Mouse (Mus musculus): Measurements from ENCODE around the gene Grik4. TPM values are rescaled to one million over a fixed set of nuclear protein-coding genes. Genes with fewer than 3 reads are reported as not detected.

Grik4 gene
- total RNA-seq, 2 experiments from 2014 or later: 50.8 to 60.9 TPM

DNA sequence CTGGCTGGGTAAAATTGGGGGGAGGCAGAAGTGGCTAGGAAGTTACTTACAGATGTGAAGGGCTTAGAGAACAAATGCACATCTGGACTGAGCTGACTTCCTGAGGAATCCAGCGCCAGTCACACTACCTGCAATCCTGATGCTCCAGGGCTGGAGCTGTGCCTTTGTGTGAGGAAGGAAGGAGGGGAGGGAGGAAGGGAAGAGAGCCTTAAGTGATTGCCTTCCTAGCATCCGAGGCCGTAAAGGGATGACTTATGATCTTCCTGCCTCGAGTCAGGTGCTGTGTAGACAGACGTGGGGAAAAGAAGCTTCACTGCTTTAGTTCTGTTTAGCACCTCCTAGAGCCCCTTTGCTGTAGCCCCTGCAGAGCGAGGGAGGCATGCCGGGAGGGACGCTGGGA lies 189.6 kb downstream of the Grik4 start:
- no peak for DNase-seq (ENCODE audit: low spot score in 2 of 2)

DNA sequence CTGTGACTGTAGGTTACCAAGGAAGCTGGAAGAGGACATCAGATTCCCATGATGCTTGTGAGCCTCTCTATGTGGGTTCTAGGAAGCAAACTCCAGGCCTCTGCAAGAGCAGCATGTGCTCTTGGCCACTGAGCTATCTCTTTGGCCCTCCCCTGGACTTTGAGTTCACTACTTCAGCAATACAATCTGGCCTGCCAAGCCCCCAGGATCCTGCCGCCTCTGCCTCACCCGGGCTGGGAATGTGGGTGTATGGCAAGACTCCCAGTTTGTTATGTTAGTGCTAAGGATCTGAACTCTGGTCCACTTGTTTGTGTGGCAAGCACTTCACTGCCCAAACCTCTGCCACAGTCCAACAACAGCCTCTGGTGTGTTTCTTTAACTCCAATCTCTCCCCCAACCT lies 193.1 kb downstream of the Grik4 start:
- no peak for DNase-seq (ENCODE audit: low spot score in 2 of 2)

DNA sequence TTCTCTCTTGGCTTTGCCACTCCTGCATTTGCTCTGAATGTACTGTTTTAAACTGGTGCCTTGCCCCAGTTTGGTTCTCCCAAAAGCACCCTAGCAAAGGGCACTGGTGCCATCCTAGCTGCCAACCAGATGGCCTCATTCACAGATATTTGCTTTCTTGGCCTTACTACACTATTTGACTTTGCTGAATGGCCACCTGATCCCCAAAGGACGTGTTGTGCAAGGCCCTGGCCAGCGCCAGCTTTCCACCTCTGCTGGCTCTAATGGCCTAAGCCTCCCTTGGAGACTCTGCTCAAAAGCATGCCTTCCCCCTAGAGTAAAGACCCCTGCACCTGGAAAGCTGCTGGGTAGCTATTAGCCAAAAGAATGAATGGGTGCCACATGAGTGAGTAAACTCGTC lies 194.1 kb downstream of the Grik4 start:
- DNase-seq (ENCODE audit: low spot score in 2 of 2): no peak

DNA sequence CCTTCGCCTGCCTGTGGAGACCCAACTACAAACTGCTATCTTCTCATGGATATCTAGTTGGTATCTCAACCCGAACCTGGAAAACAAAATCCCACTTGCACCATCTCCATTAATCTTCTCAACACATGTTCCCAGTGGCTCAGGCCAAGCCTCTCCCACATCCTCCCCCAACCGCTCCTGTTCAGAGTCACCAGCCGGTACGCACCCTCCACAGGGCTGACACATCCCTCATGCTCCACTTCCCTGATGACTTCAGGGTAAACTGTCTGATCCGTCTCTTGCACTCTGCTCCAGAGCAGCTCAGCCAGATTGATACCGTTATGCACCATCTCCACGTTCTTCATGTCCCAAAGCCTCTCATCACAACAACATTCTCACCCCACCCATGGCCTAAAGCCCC lies 198.3 kb downstream of the Grik4 start:
- no peak for DNase-seq (ENCODE audit: low spot score in 2 of 2)

DNA sequence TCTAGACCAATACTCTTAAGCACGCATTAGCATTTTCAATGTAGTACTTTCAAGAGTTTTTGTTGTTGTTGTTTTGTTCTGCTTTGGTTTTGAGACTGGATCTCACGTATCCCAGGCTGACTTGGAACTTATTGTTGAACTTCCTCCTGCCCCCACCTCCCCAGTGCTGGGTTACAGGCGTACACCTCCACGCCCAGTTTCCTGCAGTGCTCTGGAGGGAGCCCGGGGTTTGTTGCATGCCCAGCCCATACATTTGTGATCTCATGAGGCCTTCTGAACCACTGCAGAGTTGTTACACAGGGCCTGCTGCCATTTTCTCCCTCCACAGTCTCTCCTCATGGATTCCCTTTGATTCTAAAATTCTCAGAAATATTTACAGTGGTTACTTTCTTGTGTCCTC lies 201.9 kb downstream of the Grik4 start:
- DNase-seq (ENCODE audit: low spot score in 2 of 2): no peak

DNA sequence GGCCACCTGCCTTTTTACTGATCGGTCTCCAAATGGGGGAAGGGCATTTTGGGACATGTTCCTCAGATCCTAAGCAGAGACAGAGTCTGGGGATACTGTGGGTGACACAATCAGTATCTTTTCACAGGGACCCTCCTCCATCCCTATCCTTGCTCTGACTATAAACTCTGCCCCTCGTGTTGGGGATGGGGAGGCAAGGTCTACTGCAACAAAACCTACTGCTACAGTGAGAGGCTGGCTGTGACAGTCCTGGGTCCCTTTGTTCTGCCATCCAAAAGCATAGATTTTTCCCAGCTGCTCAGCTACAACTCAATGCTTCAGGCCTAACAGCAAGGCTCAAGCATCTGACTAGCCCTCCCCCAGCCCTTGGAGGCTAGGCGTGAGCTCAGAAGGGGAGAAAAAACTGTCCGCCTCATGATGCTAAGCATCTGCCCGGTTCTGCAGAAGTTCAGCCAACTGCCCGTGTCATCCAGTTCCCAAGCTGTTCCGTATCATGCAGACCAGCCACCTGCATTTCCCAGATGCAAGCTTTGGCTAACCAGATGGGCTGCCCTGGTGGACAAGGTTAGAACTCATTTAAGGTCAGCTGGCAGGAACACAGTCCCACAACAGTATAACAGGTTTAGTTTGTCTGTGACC lies 207.5 kb downstream of the Grik4 start:
- no peak for DNase-seq (ENCODE audit: low spot score in 2 of 2)

DNA sequence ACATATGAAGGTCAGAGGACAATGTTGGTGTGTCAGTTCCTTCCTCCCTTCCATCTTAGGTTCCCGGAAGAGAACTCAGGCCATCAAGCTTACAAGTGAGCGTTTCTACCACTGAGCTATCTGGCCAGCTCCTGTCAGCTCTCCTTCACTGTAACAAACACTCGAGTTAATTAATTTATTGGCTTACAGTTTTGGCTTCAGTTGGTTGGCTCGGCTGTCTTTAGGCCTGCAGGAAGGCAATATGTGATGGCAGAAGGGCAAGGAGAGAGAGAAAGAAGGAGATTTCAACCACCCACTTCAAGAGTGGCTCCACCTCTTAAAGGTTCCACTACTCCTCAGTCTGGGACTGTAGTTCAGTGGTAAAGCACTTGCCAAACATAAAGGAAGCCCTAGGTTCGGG lies 209.2 kb downstream of the Grik4 start:
- DNase-seq (ENCODE audit: low spot score in 2 of 2): no peak

DNA sequence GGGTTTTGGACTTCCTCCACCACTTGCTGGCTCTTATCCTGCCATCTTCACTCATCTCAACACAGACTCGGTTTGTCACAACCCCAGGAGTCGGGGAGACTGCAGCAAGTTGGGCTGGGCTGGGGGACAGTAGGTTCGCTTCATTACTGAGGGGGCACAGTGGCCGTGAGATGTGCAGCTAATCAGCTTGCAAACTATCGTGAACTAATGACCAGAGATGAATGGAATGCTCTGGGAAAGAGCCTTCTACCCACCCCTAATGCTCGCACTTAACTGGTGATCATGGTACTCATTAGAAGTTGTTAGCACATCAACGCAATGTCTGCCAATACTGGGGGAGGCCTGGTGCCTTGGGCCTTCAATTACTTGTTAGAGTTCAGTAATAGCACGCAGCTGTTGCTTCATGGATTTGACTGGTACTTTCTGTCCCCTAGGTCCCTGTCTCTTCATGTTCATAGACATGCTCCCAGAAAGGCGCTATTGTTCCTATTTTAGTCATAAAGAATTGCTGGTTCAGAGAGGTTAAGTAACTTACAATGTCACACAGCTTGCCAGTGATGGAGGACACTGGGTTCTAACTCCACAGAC lies 211.5 kb downstream of the Grik4 start:
- DNase-seq (ENCODE audit: low spot score in 2 of 2): no peak

DNA sequence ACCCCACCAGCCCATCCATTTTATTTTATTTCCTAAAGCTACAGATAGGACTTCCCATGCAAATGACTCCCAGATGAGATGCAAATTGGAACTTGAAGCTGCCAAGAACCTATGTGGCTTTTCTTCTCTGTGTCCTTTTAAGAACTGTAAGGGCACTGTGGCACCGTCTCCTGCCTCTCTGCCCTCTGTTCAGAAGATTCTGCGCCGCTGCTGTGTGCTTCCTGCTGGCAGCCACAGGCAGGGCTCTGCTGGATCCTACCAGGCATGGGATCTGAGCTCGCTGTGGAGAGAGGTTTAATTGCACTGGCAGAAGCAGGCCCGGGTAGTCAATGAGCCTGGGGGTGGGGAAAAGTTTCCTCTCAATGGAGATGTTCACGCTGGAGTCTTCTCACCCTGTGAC lies 215.8 kb downstream of the Grik4 start:
- no peak for DNase-seq (ENCODE audit: low spot score in 2 of 2)

DNA sequence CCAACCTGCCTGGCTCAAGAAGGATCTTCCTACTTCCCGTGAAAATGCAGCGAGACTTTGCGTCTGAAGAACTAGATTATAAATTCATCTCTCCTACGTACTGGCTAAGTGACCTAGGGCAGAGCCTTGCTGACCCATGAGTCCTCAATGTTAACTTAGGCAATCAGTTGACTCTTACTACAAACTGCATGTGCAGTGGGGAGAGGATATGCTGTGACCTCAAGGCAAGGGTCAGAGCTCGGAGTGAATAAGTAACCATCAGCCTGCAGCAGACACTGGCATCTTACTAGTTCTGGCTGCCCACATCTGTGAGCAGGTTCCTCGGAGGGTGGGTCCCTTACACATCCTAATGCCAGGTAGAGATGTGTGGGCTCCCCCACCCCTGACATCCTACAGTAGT lies 216.6 kb downstream of the Grik4 start:
- DNase-seq (ENCODE audit: low spot score in 2 of 2): no peak

DNA sequence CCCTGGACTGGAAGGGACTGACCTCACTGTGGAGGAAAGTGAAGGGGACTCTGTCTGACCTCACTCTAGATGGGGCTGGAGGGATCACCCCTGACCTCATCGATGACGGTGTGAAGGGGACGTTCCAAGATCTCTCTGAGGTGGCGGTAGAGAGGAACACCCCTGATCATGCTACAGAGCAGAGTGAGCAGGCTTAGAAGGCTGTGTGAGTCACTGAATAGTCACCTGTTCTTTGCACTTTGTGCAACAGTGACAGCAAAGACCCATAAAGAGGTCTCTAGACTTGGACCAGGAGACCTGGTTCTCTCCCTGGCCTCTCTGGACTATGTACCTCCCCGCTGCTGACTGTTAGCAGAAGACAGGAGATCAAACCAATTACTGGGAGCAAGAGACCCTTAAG lies 217.1 kb downstream of the Grik4 start:
- no peak for DNase-seq (ENCODE audit: low spot score in 2 of 2)

DNA sequence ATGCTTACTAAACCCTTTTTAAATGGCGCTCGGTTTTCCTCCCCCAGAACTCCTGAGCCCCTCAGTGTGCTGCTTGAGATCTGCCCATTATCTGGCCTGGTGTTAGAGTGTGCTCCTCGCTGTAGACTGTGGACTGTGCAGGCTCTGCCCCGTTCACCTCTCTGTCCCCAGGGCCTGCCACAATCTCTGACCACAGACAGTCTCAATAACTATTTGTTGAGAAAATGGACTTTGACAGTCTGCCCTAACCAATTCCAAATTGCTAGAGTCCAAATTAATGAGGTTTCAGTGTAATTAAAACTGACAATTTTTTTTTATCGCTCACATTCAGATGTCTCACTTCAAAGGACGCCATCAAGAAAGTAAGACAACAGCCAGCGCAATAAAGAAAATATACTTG lies 220.2 kb downstream of the Grik4 start:
- no peak for DNase-seq (ENCODE audit: low spot score in 2 of 2)

DNA sequence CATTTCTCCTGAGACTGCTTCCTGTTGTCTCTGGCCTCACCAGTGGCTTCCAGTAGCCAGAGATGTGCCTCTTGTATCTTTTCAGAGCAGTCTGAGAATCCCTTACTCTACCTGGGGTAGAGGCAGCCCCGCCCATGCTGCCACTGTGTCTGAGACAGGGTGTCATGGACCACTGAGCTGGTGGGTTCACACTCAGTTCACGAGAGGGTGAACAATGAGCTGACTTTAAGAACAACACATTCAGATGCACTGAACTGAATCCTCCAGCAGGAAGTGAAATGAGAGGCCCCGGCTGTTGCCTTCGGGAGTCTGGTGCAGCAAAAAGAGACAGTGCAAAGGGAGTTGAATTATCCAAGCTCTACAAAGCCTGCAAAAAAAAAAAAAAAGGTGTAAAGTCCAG lies 221.8 kb downstream of the Grik4 start:
- DNase-seq (ENCODE audit: low spot score in 2 of 2): no peak

DNA sequence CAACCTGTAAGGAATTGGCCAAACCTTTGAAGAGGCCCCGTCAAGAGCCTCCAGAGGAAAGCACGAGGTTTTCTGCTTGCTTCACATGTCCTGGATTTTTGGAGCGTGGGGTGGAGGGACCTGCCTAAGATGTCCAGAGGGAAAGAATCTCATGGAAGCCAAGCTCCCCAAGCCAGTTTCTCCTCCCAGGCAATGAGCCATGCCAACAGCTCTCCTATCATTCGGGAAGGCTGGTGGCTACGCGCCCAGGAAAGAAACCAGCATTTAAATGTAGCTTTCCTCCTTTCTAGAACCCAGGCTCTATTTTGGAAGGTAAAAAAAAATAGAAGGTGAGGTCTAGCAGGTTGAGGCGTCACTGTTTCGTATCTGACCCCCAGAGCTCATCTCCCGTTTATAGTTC lies 222.6 kb downstream of the Grik4 start:
- DNase-seq (ENCODE audit: low spot score in 2 of 2): no peak

DNA sequence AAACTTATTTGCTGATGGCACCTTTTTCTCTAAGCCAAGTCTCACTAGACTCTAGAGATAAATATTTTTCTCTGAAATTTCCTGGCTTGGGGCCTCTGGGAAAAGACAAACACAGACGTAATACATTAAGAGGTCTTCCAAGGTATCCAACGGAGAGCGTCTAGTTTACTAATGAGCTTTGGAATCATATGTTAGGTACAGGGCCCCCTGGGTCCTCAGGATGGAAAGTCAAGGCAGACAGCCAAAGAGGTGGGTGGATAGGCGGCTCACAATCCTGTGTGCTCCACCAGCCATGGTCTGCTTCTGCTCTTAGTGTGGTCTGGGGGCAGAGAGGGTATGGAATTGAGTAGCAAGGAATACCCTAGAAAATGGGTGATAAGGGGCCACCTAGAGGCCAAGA lies 223.1 kb downstream of the Grik4 start:
- DNase-seq (ENCODE audit: low spot score in 2 of 2): no peak

DNA sequence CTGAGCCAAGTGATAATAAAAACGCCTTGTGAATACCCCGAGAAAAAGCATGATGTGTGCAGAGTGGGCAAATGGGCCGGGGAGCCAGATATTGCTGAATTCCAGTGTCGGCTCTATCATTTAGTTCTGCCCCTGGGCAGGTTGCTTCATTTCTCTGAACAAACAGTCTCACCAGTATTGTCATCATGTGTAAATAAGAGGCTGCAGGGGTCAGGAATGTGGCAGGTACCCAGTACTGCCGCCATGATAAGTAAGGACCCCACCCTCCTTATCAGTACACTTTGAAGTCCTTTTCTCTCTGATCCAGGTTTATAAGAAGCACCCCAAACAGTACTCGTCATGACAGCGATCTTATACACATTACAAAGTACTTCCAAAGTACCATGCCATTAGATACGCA lies 230.4 kb downstream of the Grik4 start:
- DNase-seq (ENCODE audit: low spot score in 2 of 2): no peak

DNA sequence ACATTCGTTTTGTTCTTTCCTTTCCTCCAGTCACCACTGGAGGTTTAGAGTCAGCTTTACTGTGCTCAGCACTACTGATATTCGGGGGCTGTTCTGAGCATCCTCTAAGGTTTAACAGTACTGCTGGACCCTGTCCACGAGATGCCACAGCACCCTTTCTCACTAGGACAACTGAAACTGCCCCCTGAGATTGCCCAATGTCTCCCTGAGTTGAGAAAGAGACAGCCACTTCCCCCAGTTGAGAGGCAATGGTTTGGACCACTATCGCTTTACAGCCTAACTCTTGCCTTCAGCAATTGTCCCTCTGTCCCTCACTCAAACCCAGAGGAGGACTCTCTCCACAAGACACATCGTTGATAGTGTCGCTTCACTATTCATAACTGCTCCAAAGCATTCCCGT lies 238.4 kb downstream of the Grik4 start:
- no peak for DNase-seq (ENCODE audit: low spot score in 2 of 2)

DNA sequence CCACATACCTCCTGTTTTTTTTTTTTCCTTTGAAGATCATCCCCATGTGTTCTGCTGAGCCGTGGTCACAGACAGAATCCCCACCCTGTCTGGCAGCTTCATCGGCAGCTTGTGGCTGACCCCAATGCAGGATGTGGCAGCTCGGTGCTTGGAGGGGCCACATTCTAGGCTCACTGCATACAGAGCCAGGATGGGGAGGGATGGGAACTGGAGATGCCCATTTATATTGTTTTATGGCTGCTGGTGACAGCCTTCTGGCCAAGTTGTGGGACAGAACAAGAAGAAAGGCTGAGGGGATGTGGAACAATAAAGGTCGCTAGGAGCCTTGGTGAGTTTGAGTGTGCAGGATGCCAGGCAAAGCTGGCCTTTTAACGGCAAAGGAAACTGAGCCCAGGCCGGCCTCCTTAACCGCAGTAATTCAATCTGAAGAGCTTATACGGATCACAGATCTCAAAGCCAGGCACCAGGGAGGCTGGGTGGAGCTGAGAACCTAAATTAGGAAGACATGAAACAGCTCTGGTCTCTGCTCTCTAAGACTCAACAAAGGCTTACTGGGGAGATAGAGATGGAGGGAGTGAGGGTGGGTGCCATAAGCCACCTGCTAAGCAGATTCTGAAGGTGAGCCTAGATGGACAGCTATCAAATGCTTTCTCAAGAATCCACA lies 241.0 kb downstream of the Grik4 start:
- no peak for DNase-seq (ENCODE audit: low spot score in 2 of 2)

DNA sequence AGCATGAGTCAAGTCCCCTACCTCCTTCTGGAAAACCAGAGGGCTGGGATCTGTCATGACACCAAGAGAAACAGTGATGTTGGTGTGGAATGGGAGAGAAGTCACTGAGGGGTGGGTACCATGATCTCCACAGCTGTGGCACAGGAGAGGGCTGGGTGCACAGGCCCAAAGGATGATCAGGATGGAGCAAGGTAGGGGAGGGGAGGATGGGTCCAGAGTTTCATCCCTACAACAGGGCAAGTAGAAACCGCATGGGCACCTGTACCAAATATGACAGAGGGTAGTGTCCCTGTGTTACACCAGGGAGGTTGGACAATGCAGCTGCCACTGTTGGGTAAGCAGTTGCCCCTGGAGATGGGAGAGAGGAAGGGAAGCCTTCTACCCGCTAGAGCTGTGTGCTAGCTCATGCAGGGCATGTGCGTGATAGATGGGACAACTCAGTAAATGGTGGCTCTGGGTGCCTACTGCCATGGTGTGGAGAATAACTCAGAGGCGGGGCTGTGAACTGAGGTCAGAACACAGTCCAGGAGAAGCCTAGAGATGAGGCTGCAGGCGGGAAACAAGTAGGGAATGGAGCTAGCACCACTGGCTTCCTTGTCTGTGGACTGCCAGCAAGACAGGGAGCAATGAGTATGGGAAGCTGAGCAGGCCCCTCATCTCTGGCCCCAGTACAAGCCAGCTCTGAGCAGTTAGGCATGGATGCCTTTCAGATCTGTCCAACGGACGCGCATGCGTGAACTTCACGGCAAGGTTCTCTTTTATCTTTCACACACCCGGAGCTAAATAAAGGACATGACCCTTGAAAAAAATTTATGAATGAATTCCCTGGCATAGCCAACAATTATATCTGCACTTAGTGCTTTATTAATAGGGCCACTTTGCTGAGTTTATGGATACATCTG lies 241.8 kb downstream of the Grik4 start:
- no peak for DNase-seq (ENCODE audit: low spot score in 2 of 2)

DNA sequence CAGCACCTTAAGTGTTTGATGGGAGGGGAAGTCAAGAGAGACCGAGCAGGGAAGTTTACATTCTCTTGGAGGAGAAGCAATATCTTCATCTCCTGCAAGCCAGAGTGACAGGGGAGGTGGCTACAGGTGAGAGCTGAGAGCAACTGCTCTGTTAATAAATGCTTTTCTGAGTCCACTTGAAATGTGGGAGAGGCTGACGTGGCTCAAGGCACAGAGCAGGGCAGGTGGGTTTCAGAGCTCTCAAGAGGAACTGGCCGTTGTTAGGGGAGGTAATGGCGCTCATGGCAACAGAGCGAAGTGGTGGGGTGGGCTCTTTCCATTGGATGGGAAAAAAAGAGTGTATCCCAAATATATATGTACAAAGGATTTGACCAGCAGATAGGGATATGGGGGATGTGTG lies 242.6 kb downstream of the Grik4 start:
- DNase-seq (ENCODE audit: low spot score in 2 of 2): no peak

DNA sequence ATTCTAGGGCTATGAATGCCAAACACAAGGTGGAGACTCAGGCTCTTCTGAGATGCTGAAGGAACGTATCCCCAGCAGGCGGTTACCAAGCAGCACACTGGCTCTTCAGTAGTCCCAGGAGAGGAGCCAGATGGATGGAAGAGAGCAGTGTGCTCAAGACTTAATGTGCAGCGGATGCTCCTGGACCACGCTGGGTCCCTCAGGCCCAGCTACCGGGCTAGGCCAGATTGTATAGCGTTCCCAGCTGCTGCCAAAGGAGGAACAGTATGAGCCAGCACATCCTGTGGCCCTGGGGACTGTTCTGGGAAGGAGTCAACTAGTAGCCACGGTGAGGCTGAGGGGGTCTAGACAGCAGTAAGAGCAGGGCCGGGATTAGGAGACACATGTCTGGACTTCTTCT lies 251.3 kb downstream of the Grik4 start:
- no peak for DNase-seq (ENCODE audit: low spot score in 2 of 2)

DNA sequence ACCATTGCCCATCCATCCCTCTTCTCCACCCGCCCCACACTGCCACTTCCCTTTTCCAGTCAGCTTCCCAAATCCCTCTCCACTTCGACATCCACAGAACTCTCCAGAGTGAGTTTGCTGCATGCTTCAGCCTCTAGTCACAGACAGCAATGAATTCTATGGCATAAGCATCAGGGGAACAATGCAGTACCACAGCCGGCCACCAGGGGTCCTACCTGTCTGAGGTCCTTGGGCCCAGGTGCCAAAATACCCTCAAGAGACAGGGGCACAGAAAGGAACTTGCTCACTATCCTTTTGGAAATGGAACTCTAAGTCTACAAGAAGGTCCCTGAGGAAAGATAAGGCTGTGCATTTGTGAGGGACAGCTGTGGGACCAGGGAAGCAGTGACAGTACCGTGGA lies 256.1 kb downstream of the Grik4 start:
- peak; percentile 66 to 78 for DNase-seq (ENCODE audit: low spot score in 2 of 2)

All from layer of hippocampus, postnatal 10 days (tissue).